Mouse (Mus musculus) G1E-ER4 (cell line): Measurements from ENCODE around the gene Sacs. TPM values are rescaled to one million over a fixed set of nuclear protein-coding genes. Genes with fewer than 3 reads are reported as not detected.

ENCODE experiments used
- GATA1 ChIP-seq: IDR thresholded peaks from one replicate; pipeline ENCODE4 v1.8.0; 2012; ENCODE audit warnings: low read length, inconsistent platforms
- polyA plus RNA-seq: library from polyadenylated mRNA; stranded (reverse); fragments of >175 nt; gene quantifications from 2 replicates; pipeline ENCODE4 v1.2.3, GENCODE M21; 2012

Sacs gene
- polyA plus RNA-seq, 1 experiment, result 1.2 TPM

DNA sequence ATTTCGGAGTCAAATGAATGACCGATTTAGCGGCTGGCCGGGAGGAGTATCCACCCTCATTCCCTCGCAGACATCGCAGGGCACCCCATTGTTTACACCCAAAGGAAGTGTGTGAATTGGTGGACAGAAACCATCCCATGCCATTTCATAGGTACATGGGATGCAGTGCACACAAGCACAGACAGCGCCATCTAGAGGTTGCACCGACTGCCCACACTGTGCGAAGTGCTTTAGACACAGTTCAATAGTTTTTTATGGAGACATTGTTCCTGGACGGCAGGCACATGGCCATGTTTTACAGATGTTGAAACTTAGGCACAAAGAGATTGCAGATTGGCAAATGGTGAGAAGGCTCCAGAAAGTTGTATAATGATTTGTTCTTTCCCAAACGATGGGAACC is 5.6 kb downstream of the Sacs start:
- no peak for TF ChIP-seq GATA1

DNA sequence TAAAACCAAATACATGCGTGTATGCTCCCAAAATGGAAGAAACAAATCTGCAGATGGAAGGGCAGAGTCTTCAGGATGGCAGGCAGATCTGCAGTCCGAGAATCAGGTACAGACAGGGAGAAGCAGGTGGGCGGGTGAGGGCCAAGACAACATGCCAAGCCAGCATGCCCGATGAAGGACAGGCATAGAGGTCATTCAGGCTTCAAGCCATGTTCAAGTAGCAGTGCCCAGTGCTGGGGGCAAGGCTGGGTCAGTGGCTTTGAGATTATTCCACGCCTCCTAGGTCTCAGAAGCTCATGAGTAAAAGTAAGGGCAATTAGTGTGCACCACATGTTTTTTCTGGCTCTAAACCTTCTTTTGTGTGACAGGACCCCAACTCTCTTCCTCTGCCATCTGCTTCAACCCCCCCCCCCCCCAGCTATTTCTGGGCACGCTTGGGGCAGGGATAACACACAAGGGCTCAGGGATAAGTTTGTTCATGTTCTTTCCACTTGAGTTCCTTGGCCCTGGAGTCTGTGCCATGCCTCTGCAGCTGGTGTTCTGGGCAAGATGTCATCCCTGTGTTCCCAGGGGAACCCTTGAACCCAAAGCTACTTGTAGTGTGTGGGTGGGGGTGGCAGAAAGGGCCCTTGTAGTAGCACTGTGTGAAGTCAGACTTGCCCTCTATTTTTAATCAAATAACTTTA is 16.8 kb downstream of the Sacs start:
- TF ChIP-seq GATA1, result no peak

DNA sequence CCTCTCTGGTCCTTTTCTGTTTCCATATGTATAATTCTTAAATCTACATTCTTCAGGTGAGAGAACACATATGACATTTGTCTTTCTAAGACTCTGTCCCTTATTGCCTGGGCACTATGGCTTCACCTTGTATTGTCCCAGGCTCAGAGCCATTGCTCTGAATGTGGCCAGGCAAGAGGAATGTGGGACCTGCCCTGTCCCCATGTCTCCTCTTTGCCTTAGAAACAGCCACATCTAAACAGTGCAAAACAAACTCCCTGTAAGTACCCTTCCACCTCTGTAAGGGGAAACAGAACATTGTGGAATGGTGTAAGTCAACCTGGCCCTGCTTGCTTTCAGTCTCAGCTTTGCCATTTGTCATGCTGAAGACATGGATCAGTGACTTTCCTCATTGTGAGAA is 17.4 kb downstream of the Sacs start:
- no peak for TF ChIP-seq GATA1

DNA sequence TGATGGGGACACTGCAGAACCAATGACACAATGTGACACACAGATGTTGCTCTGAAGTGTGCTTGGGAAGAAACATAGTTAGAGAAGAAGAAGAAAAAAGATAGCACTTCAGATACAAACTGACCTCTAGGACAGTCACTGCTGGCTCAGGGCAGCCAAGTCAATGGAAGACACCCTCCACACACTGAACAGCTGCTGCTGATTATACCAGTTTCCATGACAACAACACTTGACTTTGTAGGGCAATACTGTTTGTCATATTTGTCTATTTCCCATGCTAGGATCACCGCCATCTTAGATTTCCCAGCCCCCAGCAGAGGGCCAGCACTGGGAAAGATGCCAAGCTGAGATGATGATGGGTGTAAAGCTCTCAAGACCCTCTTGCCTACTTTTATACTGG is 22.7 kb downstream of the Sacs start:
- TF ChIP-seq GATA1, result no peak

DNA sequence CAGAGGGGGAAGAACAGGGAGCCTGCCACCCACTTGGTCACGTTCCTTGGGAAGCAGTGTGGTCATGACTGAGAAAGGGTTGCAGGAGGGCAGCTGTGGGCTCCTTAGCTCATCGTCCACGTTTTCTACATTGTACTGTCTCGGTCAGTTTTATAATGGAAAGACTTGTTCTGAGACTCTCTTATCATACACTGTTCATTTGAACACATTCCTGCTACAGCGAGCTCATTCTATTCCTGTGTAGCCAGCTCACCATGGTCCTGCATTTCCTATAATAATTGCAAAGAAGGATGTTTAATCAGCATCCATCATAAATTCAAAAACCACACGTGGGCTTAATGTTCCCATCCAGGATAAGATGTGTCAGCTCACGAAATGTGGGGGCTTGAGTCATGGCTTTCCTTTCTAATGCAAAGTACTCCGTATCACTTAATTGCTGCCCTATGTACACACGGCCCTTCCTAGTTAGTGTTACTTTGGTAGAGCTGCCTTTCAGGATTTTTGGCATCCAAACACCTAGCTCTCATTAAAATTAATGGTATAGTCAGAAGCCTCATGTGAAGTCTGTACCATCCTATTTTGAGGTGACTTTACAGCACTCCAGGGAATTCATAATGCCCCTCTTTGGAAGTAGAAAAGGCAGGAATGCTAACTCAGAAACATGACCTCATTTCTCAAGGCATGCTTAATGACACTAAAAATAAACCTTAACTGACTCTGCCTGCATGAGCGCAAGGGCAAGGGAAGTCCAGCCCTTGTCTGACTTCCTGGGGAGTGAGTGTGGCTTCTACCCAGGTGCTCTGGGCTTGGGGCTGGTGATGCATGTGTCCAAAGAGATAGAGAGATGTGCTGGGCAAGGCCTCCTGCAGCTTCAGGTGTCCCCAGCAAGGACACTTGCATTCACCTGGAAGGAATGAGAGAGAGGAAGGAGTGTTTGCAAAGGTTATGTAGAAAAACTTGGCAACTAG is 23.4 kb downstream of the Sacs start:
- TF ChIP-seq GATA1, result no peak

DNA sequence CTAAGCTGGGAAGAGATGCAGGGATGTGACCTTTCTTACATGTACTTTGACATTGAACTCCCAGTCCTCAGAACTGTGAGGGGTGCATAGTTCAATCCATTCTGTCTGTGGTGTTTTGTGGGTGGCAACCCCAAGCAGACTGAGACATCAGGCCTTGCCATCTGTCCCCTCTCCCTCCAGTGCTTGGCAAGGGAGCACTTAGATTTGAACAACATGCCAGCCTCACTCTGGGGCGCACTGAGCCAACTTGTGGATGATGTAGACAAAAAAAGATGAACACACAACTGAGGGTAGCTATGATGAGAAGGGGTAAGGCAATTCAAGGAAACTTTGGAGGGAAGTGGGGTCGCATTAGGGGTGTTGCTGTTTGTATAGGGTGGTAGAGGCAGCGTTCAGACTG is 26.2 kb downstream of the Sacs start:
- no peak for TF ChIP-seq GATA1

DNA sequence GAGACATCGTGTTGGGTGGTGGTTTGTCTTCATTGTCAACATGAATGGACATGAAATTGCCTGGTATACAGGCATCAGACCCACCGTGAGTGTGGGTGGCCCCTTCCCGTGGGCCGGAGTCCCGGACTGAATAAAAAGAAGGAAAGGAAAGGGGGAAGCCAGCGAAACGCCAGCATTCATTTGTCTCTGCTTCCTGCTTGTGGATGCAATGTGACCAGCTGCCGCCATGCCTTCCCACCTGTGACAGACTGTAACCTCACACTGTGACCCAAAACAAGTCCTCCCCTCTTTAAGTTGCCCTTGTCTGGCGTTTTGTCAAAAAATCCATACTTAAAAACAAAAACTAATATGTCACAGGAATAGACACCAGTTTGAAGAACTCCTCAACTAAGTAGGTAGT is 27.7 kb downstream of the Sacs start:
- TF ChIP-seq GATA1, result no peak

DNA sequence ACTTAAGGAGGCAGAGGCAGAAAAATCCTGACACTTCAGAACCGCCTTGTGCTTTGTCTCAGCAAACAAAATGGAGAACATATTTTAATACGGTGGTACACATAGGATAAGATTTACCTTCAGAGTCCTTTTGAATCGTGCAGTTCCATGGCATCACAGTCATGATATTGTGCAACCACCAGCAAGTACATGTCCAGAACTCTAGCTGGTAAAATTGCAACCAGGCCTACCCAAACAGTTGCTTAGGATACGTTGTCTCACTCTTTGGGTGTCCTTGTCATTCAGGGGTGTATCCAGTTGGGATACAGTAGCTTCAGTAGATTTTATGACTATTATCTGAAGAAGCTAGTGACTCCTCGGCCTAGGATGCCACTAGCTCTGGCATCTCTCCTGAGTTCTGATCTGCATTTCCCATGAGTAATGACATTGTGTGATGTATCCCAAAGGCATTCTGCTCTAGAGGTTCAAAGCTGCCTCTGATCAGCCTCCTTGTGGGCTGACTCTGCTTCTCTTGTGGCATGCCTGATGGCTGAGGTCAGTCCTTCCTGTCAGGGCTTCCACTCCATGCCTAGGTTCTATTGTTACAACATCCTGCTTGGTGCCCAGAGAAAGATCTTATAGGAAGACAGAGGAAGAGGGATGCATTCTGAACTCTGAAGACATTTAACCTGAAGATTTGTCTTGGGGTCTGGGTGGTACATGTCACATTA is 33.2 kb downstream of the Sacs start:
- no peak for TF ChIP-seq GATA1

DNA sequence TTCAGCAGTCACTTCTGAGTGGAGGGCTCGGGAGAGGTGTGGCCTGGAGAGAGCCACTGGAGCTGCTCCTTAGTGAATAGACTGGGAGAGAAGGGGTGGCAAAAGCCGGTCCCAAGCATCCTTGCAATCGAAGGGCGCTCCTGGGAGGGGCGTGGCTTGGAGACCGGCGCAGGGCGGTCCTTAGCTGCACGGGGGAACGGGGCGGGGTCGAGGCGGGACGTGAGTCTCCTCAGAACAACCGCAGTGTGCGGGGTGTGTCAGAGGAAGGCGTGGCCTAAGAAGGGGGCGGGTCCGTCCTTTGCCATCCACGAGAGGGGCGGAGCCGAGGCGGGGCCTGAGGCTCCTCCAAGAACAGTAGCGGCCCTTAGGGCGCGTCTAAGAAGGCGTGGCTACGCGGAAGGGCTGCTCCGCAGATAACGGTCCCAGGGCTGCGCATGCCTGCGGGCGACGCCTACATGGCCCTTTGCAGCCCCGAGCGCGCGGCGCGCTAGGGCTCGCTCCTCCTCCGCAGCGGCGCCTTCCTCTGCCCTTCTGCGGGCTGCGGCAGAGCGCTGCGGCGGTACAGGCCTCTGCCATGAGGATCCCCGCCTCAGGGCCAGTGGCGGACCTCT is 34.4 kb downstream of the Sacs start:
- TF ChIP-seq GATA1, result no peak

DNA sequence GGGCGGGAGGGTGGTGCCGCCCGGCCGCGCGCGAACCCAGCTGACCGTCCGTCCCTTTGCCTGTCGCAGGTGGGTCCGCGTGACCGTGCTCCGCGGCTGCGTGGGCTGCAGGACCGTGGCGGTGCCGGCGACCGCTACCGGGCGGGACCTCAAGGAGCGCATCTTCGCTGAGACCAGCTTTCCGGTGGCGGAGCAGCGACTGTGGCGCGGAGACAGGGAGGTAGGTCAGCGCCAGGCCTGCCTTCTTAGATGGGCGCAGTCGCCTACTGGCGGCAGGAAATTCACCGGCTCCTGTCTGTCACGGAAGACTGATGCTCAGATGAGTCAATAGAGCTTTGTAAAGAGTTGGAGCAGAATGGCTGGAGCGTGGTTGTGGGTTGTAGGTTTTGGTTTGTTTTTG is 35.0 kb downstream of the Sacs start:
- no peak for TF ChIP-seq GATA1

DNA sequence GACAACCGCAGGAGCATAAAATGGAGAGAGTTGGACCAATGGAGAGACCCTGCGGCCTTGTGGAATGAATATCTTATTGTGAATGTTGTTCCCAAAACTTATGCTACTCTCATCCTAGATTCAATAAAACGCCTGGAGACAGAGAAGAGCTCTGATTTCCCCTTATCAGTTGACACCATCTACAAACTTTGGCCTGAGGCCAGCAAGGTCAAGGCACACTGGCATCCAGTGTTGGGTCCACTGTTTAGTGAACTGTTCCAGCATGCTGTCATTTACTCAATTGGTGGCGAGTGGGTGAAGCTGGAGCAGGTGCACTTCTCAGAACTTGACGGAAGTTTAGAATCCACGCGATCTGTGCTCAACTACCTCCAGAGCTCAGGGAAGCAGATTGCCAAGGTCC is 53.6 kb downstream of the Sacs start:
- no peak for TF ChIP-seq GATA1

DNA sequence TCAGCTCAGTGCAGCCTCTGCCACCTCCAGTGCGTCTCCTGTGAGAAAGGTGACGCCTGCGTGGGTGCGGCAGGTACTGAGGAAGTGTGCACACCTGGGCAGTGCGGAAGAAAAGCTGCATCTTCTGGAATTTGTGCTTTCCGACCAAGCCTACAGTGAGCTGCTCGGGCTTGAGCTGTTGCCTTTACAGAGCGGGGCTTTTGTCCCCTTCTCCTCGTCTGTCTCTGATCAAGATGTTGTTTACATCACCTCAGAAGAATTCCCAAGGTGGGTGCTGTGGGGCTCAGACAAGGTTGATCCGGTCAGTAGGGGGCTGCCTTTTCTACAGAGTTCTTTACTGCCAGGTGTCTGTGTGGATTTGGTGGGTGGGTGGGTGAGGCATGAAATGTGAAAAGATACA is 54.1 kb downstream of the Sacs start:
- TF ChIP-seq GATA1, result no peak

DNA sequence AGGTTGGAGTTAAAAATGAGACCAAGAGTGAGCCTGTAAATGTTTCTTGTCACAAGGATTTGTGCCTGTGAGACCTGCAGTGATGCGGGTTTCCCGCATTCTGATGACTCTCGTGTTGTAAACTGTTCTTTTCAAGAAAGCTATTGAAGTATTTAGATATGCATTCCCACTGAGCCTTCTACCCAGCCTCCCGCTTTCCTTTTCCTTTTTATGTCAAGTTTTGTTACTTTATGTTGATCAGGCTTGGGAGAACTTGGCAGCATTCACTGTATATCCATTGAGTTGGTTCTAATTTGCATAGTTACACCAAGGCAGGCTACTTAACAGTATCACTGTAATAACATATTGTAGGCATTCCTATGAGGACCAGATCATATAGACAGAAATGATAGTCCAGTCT is 56.2 kb downstream of the Sacs start:
- TF ChIP-seq GATA1, result no peak

DNA sequence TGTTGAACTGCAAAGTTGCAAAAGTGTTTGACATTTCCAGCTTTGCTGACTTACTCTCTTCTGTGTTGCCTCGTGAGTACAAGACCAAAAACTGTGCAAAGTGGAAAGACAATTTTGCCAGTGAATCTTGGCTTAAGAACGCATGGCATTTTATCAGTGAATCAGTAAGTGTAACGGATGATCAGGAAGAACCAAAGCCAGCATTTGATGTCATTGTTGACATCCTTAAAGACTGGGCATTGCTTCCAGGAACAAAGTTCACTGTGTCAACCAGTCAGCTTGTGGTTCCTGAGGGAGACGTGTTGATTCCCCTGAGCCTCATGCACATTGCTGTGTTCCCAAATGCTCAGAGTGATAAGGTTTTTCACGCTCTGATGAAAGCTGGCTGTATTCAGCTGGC is 71.9 kb downstream of the Sacs start:
- TF ChIP-seq GATA1, result no peak

DNA sequence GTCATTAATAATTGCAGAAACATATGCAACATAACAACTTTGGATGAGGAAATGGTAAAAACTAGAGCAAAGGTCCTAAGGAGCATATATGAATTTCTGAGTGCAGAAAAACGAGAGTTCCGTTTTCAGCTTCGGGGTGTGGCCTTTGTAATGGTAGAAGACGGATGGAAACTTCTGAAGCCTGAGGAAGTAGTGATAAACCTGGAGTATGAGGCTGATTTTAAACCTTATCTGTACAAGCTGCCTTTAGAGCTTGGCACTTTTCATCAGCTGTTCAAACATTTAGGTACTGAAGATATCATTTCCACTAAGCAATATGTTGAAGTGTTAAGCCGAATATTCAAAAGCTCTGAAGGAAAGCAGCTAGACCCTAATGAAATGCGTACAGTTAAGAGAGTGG is 73.5 kb downstream of the Sacs start:
- TF ChIP-seq GATA1, result peak; percentile 62

DNA sequence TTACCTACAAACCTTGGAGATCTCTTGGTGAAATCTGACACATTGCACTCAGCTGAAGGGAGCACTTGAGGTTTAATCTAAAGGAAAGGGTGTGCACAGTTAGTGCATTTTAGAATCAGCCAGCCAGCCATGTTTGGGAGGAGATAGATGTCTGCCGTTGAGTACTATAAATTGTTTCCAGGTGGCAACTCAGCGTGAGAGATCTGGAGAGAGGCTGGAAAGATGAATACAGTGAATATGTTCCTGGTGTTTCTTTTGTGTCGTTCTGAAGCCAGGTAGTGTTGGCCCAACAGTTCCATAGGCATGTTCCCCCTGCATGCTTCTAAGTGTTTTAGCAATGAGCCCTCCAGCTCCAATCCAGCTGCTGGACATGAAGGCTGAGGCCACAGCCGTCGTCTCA is 82.9 kb downstream of the Sacs start:
- no peak for TF ChIP-seq GATA1
